Comparison of ENCODE assay signal across 8 mouse cellular contexts in genomic region chr8:8690146-8691092, GRCm38 (mm10). TPM values are rescaled to one million over a fixed set of nuclear protein-coding genes. Genes with fewer than 3 reads are reported as not detected.
DNase-seq lines count a peak whose midpoint lies in the region; ATAC-seq lines count a peak whose summit lies in the region.

TSS of gene Arglu1 (minus strand) at chr8:8690521.

- H3K27me3 ChIP-seq in heart, embryonic 14.5 days (ENCODE audit: control insufficient read depth, insufficient read depth, low read length) = no peaks in the 10 kb centered on the region
- H3K27me3 ChIP-seq in liver, embryonic 13.5 days = no peaks in the 10 kb centered on the region
- no peaks in the 10 kb centered on the region for H3K27me3 ChIP-seq in stomach, embryonic 16.5 days (ENCODE audit: control insufficient read depth, insufficient read depth, low read length)

- ATAC-seq in heart, embryonic 14.5 days (ENCODE audit: insufficient number of reproducible peaks, insufficient read depth, low FRiP score, low read depth) = peak; percentile 92
- peak; percentile 90 for ATAC-seq in liver, embryonic 13.5 days (ENCODE audit: low read depth)
- ATAC-seq in stomach, embryonic 16.5 days (ENCODE audit: insufficient read depth, low FRiP score) = peak; percentile 95

- H3K9ac ChIP-seq in heart, embryonic 14.5 days (ENCODE audit: low read length) = peak within 1 kb of the TSS; percentile 99
- H3K9ac ChIP-seq in liver, embryonic 13.5 days = peak within 1 kb of the TSS; percentile 98
- H3K9ac ChIP-seq in stomach, embryonic 16.5 days (ENCODE audit: low read length) = peak within 1 kb of the TSS; percentile 100

- no peaks in the 10 kb centered on the region for H3K9me3 ChIP-seq in heart, embryonic 14.5 days (ENCODE audit: control insufficient read depth, low read length)
- H3K9me3 ChIP-seq in liver, embryonic 13.5 days (replicated peaks) = no peaks in the 10 kb centered on the region
- H3K9me3 ChIP-seq in stomach, embryonic 16.5 days (replicated peaks; ENCODE audit: control insufficient read depth, low read length) = no peaks in the 10 kb centered on the region

- H3K4me2 ChIP-seq in heart, embryonic 14.5 days (ENCODE audit: low read length) = peak within 1 kb of the TSS; percentile 88
- peak within 1 kb of the TSS; percentile 89 for H3K4me2 ChIP-seq in liver, embryonic 13.5 days
- peak within 1 kb of the TSS; percentile 84 for H3K4me2 ChIP-seq in stomach, embryonic 16.5 days (ENCODE audit: low read depth, low read length)

- peaks cover 12% of the 10 kb centered on the region for H3K4me1 ChIP-seq in brown adipose tissue, adult 24 weeks (ENCODE audit: control insufficient read depth, insufficient read depth, insufficient read length, low read length)
- peaks cover 4 to 38% of the 10 kb centered on the region in 2 experiments for H3K4me1 ChIP-seq in heart, embryonic 14.5 days (ENCODE audit: control insufficient read depth in 2 of 2, insufficient read depth in 2 of 2, low read length in 2 of 2)
- H3K4me1 ChIP-seq in liver, embryonic 13.5 days (replicated peaks) = peaks cover 42% of the 10 kb centered on the region
- H3K4me1 ChIP-seq in stomach, embryonic 16.5 days (ENCODE audit: control insufficient read depth, insufficient read depth, low read length) = peaks cover 35% of the 10 kb centered on the region

- H3K27ac ChIP-seq in brown adipose tissue, adult 24 weeks (replicated peaks; ENCODE audit: low read depth, low read length) = peak within 1 kb of the TSS; percentile 84
- peak within 1 kb of the TSS; percentile 88 to 97 for H3K27ac ChIP-seq in heart, embryonic 14.5 days (replicated peaks in 1 of 2; ENCODE audit: control insufficient read depth in 1 of 2, insufficient read depth in 1 of 2, low read depth in 2 of 2, low read length in 2 of 2)
- peak within 1 kb of the TSS; percentile 87 for H3K27ac ChIP-seq in liver, embryonic 13.5 days
- H3K27ac ChIP-seq in stomach, embryonic 16.5 days (ENCODE audit: low read length) = peak within 1 kb of the TSS; percentile 95

- no peaks in the 10 kb centered on the region for H3K36me3 ChIP-seq in heart, embryonic 14.5 days (ENCODE audit: control insufficient read depth, insufficient read depth, low read length)
- no peaks in the 10 kb centered on the region for H3K36me3 ChIP-seq in liver, embryonic 13.5 days
- H3K36me3 ChIP-seq in stomach, embryonic 16.5 days (ENCODE audit: control insufficient read depth, insufficient read depth, low read length) = no peaks in the 10 kb centered on the region

- DNase-seq in CD4-positive, CD25-positive, alpha-beta regulatory T cell, adult 2 months (ENCODE audit: low read depth, low spot score) = peak; percentile 98
- DNase-seq in fibroblast of lung, adult 2 months (ENCODE audit: low read depth) = peak; percentile 64
- peak; percentile 99 for DNase-seq in kidney, postnatal 14 days
- peak; percentile 87 for DNase-seq in liver, embryonic 13.5 days
- DNase-seq in neural tube, embryonic 10.5 days (ENCODE audit: extremely low spot score, low spot score) = peak; percentile 97

- peak within 1 kb of the TSS; percentile 95 for H3K4me3 ChIP-seq in brown adipose tissue, adult 24 weeks (ENCODE audit: insufficient read depth, low read depth, low read length)
- H3K4me3 ChIP-seq in heart, embryonic 14.5 days (ENCODE audit: control insufficient read depth in 1 of 2, insufficient read depth in 1 of 2, low read depth in 1 of 2, low read length in 2 of 2) = peak within 1 kb of the TSS; percentile 71 to 79
- H3K4me3 ChIP-seq in liver, embryonic 13.5 days (replicated peaks) = peak within 1 kb of the TSS; percentile 92
- H3K4me3 ChIP-seq in stomach, embryonic 16.5 days (replicated peaks; ENCODE audit: low read length) = peak within 1 kb of the TSS; percentile 81

- WGBS in heart, embryonic 14.5 days = under 1% methylated on average over 78 of the region's 81 CpGs
- under 1% methylated on average over 81 of the region's 81 CpGs for WGBS in liver, embryonic 13.5 days (ENCODE audit: insufficient replicate concordance)
- under 1% methylated on average over 78 of the region's 81 CpGs for WGBS in stomach, embryonic 16.5 days

RNA-seq across cellular contexts. Expression of gene Arglu1, which starts in this region (rescaled TPM):
- polyA plus RNA-seq in brown adipose tissue, adult 24 weeks (2012; ENCODE audit: insufficient read depth, insufficient read length, missing spikeins) = 30.1 and 39.8 TPM in 2 replicates
- polyA plus RNA-seq in heart, embryonic 14.5 days (2014; fragmentation: Nextera tagmentation; extraction: Ambion mirVana) = 87.1 and 92.6 TPM in 2 replicates
- polyA plus RNA-seq in liver, embryonic 13.5 days (2015; fragmentation: Nextera tagmentation; extraction: Ambion mirVana) = 59.2 and 59.5 TPM in 2 replicates
- 94.6 and 100 TPM in 2 replicates for polyA plus RNA-seq in stomach, embryonic 16.5 days (2015; fragmentation: Nextera tagmentation; extraction: Ambion mirVana)

Comparison
In these comparisons a context has a peak if more than half of its experiments do, and no peak if none do; other contexts are left out.
1. Peak in every context shown above with its lines: DNase-seq, ATAC-seq, H3K4me3 ChIP-seq and H3K27ac ChIP-seq.